Mouse (Mus musculus): ENCODE measurements around the gene Dtx2.

Dtx2 gene

DNA sequence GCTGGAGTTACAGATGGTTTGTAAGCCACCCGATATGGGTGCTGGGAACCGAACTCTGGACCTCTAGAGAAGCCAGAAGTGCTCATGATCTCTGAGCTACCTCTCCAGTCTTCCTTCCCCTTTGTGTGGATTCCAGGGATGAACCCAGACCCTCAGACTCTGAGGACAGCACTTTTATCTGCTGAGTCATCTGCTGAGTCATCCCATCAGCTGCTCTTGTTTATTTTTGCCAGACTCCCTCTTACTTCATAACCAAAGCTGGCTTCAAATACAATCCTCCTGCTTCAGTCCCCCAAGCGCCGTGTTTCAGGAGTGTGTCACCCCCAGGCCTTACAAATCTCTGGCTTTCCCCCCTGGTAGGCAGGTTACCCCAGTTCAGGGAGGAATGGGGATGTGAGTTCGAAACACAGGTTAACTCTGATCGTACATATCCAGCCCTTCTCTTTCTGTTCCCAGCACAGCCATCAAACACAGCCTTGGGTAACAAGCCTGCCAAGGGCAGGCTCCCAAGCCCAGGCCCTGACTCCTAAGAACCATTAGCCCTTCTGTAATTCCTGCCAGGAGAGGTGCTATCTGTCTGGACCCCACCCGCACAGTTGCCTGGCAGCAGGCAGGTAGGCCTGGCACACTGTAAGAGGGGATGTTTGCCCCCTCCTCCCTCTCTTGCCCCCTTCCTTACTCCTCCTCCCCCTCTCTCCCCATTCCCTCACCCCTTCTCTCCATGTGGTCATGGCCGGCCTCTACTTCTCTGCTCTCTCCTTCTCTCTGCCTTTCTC, 18.5 kb upstream of the Dtx2 start:
- DNase-seq (ENCODE audit: low spot score): no peak

DNA sequence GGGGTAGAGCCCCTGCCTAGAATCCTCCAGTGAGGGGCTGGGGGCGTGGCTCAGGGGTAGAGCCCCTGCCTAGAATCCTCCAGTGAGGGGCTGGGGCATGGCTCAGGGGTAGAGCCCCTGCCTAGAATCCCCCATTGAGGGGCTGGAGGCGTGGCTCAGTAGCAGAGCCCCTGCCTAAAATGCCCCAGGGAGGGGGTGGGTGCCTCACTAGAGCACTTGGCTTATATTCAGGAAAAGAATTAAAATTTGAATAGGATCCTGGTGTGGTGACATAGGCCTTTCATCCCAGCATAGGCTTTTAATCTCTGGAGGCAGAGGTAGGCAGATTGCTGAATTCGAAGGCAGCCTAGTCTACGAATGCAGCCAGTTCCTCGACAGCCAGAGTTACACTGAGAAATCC, 15.2 kb upstream of the Dtx2 start:
- no peak for DNase-seq (ENCODE audit: low spot score)

DNA sequence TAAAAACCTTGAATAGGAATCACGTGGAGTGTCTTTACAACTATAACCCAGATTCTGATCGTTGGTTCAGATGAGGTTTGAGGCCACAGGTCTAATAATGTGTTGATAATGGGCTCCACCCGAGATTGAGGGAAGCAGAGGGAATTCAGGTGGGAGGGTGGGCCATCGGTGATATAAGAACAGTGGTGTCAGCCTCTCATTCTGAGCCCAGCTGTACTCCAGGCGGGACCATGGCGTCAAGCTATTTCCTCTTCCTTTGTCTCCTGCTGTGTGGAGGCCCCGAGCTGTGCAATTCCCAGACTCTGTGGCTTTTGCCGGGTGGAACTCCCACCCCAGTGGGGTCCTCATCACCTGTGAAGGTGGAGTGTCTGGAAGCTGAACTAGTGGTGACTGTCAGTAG, 14.7 kb upstream of the Dtx2 start, which contains the start of gene Zp3:
TSS of gene Zp3 (plus strand) at position 196 of the 400 bp plus-strand sequence.
- DNase-seq (ENCODE audit: low spot score): no peak

DNA sequence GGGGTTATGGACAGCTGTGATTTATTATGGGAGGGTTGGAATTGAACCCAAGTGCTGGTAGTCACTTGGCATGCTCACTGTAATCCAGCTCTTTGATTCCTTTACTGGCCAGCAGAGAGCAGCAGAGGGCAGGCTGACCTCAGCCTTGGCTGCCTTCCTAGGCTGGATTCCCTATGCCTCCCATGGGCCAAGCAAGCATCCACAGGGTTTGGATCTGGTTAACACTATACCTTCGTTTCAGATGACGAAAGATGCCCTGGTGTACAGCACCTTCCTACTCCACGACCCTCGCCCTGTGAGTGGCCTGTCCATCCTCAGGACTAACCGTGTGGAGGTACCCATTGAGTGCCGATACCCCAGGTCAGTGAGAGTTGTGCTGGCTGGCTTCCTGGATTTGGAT, 12.2 kb upstream of the Dtx2 start:
- DNase-seq (ENCODE audit: low spot score): no peak

DNA sequence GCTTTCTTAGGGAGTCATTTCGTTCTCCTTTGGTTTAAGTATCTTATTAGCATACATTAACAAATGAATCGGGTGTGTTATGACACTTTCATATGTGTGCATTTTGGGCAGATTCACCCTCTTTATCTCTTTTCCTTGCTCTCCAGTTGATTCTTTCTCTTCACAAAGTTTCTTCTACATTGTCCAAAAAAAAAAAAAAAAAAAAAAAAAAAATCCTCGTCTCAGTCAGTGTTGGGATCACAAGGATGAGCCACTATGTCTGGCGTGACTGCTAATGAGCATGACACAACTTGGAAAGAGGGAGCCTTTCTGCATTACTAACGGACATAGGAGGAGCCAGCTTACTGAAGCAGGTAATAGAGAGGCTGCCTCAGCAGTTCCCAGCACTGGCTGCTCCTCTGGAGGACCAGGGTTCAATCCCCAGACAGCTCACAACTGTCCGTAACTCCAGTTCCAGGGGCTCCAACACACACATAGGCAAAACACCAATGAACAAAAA, 10.0 kb upstream of the Dtx2 start:
- no peak for DNase-seq (ENCODE audit: low spot score)

DNA sequence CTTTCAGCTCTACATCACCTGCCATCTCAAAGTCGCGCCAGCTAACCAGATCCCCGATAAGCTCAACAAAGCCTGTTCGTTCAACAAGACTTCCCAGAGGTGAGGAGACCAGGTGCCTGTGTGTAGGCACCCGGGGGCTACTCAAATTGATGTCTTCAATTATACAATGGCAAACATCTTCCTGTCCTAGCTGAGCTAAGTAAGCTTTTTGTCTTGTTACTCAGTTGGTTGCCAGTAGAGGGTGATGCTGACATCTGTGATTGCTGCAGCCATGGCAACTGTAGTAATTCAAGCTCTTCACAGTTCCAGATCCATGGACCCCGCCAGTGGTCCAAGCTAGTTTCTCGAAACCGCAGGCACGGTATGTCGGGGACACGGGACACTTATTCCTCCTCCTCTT, 7.4 kb upstream of the Dtx2 start:
- DNase-seq (ENCODE audit: low spot score): no peak

DNA sequence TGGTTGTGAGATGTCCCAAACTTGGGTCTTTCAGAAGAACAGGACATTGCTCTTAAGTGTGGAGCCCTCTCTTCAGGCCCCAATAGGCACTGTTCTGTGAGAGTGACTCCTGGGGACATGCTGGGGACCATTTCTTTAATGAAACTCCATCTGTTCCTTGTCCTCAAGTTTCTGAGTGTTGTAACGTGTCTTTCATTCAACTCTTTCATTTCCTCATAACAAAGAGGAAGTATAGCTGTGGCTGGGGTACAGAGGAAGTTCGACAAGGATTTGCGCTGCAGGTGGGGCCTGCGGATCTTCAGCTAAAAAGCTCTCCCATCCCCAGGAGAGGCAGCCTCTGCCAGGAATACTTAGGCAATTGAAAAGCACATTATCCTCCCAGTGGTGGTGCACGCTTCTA, 4.0 kb upstream of the Dtx2 start:
- no peak for DNase-seq (ENCODE audit: low spot score)

DNA sequence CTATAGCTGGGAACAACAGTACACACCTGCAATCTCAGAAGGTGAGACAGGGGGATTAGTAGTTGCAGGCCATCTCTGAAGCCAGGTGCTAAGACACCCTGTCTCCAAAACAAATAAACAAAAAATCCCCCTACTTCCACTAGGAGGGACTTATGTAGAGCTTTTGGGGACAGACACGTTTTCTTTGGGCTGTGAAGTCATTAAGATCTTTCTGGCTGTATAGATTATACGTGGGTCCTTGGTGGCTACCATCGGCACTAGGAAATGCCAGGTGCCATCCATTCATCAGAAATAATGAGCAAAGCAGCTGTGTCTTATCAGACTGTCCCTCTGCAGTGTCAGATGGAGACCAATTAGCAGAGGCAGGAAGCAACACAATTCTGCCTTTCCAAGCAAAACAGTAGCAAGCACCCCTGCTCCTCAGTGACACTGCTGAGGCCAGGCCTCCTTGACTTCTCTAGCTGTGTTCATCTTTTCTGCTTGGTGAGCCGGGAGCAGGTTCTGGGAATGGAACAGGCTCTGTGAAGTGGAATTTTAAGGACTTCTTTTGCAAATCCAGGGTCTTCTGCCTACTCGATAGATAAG, 1.1 kb upstream of the Dtx2 start:
- DNase-seq (ENCODE audit: low spot score): no peak

DNA sequence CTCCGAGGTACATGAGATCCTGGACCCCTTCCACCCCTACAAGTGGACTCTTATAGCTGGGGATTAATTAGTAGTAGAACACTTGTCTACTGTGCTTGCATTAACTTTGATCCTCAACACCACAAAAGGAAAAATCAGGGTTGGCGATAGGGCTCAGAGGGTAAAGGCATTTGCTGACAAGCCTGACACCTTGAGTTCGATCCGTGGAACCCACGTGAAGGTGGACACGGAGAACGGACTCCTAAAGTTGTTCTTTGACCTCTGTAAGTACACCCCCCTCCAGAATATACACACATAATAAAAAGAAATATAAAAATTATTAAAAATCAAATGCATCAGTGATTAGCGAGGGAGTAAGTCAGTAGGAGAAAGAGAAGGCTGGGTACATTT, 270 bp upstream of the Dtx2 start:
- no peak for DNase-seq (ENCODE audit: low spot score)

DNA sequence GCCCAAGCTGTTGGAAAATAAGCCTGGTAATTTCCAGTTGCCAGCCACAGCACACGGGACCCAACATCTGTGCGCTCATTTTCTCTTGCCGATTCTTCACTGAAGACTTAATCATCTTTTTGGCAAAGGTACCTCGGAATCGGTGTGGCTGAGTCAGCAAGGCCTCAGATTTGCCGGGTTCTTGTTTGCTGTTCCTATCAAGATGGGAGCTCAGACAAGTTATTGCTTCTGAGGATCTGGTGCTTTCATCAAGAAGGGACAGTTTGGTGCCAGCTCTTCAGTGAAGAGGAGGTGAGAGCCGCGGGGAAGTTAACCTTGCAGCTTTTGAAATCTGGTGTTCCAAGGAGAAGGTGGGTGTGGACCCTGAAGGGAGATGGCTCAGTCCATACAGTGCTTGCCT, 1.6 kb downstream of the Dtx2 start:
- no peak for DNase-seq (ENCODE audit: low spot score)

DNA sequence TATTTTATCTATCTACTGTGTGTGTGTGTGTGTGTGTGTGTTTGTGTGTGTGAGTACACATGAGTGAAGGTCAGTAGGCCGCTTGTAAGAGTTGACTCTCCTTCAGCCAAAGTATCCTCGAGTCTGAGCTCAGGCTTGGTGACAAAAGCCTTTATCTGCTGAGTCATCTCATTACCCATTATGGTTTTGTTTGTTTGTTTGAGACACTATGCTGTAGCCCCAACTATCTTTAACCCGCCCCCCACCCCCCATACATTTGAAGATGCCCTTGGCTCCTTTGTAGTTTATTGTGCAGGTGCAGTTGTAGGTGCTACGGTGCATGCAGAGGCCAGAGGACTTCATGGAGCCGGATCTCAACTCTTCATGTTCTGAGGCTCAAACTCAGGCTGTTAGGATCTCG, 6.6 kb downstream of the Dtx2 start:
- no peak for DNase-seq (ENCODE audit: low spot score)

DNA sequence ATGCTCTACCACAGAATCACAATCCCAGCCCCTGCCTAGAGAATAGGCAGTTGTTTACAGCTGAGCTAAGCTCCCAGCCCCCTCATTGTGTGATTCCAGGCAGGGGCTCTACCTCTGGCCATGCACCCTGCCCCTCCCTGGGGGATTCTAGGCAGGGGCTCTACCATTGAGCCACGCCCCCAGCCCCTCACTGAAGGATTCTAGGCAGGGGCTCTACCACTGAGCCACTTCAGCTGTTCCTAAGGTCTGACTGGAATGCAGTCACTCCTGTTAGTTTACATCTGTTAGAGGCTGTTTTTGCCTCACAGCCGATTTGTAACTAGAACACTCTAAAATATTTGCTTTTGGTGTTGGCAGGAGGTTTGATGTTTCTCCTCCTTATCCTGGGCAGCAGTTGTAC, 7.7 kb downstream of the Dtx2 start:
- DNase-seq (ENCODE audit: low spot score): no peak

DNA sequence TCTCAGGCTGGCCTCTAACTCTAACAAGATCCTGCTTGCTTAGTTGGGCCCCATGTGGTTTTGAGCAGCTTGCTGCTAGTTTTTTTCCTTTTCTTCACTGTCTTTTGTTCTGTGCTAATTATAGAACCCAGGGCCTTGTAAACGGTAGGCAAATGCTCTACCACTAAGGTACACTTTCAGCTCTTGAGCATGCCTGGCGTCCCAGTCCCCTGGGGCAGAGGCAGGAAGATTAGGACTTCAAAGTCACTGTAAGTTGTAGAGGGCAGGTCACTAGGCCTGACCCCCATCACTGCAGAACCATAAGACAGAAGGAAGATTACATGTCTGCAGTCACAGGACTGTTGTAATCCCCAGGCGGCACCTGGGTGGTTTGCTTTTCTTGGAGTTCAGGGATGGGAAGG, 8.2 kb downstream of the Dtx2 start:
- no peak for DNase-seq (ENCODE audit: low spot score)

DNA sequence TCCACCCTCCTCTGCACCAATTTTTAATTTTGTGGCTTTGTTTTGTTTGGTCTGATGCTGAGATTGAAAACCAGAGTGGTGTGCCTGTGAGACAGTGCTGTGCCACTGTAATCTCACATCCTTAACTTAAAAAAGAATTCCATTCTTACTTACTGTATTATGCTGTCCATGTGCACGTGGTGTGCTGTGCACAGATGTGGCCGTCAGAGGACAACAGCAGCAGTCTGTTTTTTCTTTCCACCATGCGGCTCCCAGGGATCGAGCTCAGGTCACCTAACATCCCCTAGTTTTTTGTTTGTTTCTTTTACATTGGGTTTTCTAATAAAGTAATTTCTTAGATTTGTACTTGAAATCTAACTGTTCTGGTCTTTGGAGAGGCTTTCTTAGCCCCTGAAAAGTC, 9.9 kb downstream of the Dtx2 start:
- DNase-seq (ENCODE audit: low spot score): no peak

DNA sequence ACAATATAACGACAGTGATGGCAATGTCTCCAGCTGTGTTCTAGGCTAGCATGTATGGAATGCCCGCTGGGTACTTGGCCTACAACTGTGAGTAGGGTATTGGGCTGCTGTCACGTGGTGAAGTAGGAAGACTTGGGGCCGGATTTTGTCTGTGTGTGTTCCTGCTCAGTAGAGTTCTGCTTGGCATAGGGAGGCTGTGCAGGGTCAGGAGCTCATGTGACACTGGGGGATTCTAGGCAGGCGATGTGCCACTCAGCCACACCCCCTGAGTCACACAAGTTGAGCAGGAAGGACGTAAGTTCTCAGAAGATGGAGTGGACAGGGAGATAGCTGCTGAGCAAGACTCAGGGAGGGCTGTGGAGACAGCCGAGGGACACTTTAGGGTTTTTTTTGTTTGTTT, 13.1 kb downstream of the Dtx2 start:
- no peak for DNase-seq (ENCODE audit: low spot score)

DNA sequence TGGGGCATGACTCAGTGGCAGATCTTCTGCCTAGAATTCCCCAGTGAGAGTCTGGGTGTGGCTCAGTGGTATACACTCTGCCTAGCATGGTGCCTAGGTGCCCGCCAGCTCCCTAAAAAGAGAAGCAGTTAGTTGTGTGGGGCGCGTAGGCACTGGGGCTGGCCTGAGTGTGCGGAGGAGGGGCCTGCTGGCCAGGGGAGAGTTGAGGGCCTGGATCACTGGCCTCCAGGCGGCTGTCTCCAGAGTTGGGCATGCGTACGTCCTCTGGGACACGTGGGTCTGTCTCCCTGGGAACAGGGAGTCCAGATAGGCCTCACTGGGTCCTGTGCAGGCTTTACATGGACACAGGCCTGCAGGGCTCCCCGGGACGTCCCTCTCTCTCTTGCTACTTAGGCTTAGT, 20.3 kb downstream of the Dtx2 start:
- DNase-seq (ENCODE audit: low spot score): no peak

DNA sequence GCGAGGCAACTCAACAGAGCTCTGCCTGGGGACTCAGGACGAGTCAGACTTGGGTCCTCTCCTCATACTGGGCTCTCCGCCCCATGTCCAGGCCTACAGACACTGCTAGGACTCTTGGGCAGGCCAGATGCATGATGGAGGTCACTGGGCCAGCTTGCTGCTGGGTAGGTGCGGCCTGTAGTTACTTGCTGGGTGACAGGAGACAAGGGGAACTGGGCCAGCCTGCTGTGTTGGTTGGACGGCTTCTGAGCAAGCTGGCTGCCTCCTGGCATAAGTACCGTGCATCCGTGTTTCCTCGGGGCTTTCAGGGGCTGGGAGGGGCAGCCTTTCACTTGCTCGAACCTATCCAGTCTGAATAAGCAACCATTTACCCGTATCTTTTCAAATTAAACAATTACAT, 21.0 kb downstream of the Dtx2 start:
- DNase-seq (ENCODE audit: low spot score): no peak

DNA sequence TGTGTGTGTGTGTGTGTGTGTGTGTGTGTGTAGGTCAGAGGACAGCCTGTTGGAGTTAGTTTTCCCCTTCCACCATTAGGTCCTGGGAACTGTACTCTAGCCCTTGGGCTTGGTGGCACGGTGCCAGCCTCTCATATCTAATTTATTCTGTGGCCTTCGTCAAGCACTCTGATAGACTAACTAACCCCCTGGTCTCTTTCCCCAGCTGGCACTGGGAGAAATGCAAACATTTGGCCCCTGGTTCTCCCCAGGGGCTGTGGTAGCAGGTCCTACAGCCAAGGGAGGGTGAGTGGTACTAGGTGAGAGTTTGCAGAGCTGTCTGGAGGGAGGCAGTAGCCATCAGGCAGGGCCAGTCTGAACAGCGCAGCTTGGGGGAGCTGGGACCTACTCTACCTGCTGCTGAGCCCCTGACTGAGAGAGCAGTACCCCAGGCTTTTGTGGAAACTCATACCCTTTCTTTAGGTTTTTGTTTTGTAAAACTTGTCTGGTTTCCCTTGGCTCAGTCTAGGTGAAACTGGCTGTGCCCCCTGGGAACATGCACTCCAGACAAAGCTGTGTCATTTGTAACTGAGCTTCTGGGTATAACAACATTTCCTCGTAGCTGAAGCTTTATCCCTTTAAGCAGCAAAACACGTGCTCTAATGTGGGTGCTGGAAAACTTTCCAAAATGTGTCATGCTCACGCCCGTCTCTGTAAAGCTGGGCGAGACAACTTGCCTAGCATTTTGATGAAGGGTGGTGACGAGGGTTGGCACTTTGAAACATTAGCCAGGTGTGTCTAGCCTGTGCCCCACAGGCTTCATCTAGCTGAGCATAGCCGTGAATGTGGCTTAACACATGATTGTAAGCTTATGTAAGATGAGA, 21.6 kb downstream of the Dtx2 start:
- no peak for DNase-seq (ENCODE audit: low spot score)

DNA sequence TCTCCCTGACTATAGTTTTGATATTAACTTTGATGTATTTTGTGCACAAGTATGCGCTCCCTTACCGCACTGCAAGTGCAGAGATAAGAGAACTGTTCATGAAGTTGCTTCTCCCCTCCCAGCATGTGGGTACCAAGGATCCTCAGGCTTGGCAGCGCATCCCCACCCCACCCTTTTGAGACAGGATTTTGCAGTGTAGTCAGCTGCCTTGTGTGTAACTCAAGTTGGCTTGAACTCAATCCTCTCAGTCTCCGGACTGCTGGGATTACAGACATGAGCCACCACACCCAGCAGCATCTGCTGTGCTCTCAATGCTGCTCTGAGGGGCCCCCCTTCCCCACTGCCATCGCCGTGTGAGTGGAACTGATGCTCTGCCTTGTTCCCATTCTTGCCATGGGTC, 22.7 kb downstream of the Dtx2 start:
- DNase-seq (ENCODE audit: low spot score): no peak

DNA sequence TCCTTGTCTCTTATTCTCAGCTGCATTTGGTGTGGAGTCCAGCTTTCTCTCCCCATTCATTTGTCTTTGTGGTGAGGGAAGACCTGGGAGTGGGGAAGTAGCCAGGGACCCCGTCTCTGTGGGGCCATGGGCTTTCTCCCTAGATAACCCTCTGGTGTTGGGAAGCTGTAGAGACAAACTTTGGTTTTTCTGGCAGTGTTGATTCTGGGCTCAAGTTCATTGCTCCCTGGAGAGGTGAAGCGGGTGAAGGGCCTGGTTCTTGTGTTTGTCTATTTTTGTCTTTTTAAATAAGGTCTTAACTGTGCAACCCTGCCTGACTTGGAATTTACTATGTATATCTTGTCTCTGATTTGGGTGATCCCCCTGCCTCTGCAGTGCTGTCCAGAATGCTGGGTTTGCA, 24.1 kb downstream of the Dtx2 start:
- no peak for DNase-seq (ENCODE audit: low spot score)

DNA sequence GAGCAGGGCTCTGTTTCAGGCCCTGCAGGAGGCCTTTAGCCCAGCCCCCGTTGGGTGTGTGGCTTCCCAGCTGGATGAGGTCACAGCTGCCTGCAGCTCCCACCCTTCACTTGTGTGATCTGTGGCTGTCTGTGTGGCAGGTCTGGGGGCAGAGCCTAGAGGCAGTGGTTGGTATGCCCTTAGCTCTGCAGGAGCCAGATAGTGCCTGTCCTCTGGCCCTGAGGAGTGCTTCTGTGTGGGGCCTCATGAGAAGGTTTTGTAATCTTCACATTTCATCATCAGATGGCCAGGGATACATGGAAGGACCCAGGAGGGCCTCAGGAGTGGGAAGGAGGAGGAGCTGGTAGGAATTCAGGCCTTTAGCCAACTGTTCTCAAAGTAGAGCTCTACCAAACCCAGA, 25.3 kb downstream of the Dtx2 start:
- no peak for DNase-seq (ENCODE audit: low spot score)

DNA sequence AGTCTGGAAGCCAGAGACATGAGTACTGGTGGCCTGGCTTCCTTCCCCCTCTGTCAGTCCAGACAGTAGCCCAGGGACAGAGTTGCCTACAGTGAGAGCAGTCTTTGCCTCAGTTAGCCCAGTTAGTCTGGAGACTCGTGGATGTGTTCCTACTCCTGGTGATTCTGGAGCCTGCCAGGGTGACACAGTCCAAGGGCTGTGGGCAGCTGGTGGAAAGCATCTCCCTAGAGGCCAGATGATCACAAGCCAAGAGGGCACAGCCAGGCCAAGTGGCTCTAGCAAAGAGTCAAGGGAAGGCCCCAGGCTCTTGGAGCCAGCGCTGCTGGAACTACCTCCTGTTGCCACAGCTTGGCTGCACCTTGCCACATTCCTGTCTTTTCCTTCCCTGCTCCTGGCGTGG, 31.1 kb downstream of the Dtx2 start:
- DNase-seq (ENCODE audit: low spot score): no peak

DNA sequence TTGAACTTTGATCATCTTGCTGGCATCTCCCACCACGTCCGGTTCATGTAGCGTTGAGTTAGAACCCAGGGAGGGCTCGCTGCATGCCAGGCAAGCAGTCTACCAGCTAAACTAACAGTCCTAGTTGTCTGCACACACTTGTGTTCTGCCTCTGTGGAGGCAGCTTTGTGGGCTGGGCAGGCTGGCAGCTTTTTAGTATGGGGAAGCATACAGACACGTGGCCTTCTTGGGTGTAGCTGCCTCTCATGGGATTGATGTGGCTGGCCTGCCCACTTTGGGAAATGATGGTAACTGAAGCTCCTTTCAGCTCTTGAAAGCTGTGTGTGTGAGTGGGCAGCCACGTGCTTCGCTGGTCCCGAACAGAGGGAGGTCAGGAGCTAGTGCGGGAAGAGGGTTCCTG, 32.3 kb downstream of the Dtx2 start:
- DNase-seq (ENCODE audit: low spot score): no peak

All from layer of hippocampus, adult 11-12 months (tissue).